Mouse (Mus musculus) ES-CJ7 (cell line): Measurements from ENCODE around the gene Gm1043.

ENCODE experiments used
- DNase-seq: peaks from one replicate; pipeline ENCODE4 v3.0.0; 2011; ENCODE audit warnings: low read depth, low spot score

Gene Gm1043

GRCm38 (mm10) chr5:37109280-37109849 lies 24.2 kb downstream of the Gm1043 start:
- peak; percentile 75 for DNase-seq

- no peak for DNase-seq
Measured at GRCm38 (mm10) chr5:37112389-37112788, 27.2 kb downstream of the Gm1043 start.

DNA sequence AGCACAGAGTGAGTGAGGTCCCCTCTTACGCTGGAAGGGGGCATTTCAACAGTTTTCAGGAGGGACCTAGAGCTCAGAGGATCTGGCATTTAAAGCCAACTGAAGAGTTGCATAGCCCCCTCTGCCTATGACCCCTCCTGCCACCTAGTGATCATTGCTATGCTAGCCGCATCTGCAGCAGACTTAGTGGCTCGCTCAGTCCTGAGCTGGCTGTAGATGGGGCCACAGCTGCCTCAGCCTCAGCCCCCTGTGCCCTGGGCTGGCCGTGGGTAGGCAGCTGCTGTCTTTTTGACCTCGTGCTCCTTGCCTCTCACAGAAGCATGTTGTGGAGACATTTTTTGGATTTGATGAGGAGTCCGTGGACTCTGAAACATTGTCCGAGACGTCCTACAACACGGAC lies 32.0 kb downstream of the Gm1043 start:
- DNase-seq: peak; percentile 19

GRCm38 (mm10) chr5:37118242-37118641 lies 33.1 kb downstream of the Gm1043 start:
- DNase-seq: peak; percentile 65

- no peak for DNase-seq
Measured at GRCm38 (mm10) chr5:37121186-37121680, 36.1 kb downstream of the Gm1043 start.

DNA sequence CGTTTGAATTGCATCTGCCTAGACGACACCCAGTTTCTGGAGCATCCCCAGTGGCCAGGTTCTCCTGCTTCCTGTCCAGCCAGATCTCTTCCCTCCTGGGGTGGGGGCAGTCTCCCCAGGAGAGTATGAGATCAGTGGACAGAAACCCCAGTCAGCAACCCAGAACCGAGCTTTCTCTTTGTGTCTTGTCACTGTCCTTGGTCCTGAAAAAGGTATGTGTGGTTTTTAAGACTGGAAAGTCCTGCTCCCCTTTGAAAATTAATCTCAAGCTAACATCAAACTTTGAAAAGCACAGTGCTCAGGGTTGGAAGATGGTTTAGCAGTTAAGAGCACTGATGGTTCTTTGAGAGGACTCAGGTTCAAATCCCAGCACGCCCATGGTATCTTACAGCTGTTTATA lies 46.7 kb downstream of the Gm1043 start:
- peak; percentile 27 for DNase-seq

GRCm38 (mm10) chr5:37141745-37142144 lies 56.6 kb downstream of the Gm1043 start:
- DNase-seq: no peak

DNA sequence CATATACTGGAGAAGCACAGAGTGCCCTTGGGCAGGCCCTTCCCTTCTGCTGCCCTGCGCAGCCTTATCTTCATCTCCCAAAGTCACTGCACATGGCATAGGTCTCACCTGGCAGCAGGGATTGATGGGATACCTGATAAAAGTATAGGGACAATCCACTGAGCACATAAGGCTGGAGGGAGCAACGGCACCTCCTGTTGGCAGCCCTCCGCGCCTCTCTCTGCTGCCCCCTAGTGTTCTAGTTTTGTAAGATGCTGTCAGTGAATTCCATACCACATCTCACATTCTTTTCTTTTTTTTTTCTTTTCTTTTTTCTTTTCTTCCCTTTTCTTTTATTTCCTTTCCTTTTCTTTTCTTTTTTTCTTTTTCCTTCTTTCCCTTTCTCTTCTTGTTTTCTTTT lies 62.4 kb downstream of the Gm1043 start:
- peak; percentile 69 for DNase-seq

DNA sequence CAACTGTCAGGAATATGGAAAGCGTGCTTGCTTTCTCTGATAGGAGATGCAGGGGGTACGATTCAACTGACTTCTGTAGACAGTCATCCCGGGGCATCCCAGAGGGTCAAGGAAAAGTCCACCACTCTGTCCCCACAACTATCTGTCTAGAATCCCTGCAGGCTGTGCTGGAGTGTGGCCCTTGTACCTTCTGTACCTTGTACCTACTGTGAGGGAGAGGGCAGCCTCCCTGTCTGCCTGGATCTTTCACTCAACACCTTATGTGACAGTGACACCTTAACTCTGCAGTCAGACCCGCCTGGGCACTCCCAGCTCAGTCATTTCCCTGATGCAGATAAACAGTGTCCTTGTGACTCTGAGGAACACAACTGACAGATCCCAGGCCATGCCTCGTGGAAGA lies 65.5 kb downstream of the Gm1043 start:
- no peak for DNase-seq

- no peak for DNase-seq
Measured at GRCm38 (mm10) chr5:37154472-37154871, 69.3 kb downstream of the Gm1043 start.

DNA sequence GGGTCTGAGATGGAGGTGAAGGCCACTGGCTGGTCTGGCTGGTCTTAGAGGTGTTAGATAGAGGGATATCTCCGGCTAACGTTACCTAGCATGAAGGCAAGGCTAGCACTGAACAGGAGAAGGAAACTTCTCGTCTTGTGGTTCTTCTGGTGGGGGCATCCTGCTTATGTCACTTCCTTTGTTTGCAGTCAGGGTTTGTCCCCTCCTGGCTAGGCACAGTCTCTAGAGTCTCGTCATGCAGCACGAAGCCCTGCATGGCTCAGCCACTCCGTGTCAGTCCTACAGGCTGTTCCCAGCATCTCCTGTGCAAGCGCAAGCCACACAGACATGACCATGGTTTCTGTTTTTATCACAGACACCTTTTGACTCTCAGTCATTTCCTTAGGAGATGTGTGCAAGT lies 73.2 kb downstream of the Gm1043 start:
- no peak for DNase-seq

- peak; percentile 75 for DNase-seq
Measured at GRCm38 (mm10) chr5:37162871-37163781, 78.0 kb downstream of the Gm1043 start.

GRCm38 (mm10) chr5:37176466-37176865 lies 91.3 kb downstream of the Gm1043 start:
- no peak for DNase-seq

DNA sequence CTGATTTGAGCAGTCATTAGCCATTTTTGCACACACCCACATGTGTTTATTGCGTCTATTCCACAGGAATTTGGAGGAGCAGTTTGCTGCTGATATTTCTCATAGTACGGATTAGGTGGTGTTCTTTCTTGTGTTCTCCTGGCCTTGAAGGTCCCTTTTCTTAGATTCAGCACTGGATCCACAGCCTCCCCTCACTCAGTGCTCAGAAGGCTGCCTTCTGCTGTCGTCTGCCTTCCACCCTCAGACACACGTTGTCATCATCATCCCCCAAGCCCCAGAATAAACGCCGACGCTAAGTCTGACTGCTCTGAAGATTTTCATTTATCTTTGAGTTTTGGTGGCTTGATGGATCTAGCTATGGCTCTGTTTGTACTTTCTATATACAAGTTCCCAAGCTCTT lies 91.9 kb downstream of the Gm1043 start:
- DNase-seq: no peak

DNA sequence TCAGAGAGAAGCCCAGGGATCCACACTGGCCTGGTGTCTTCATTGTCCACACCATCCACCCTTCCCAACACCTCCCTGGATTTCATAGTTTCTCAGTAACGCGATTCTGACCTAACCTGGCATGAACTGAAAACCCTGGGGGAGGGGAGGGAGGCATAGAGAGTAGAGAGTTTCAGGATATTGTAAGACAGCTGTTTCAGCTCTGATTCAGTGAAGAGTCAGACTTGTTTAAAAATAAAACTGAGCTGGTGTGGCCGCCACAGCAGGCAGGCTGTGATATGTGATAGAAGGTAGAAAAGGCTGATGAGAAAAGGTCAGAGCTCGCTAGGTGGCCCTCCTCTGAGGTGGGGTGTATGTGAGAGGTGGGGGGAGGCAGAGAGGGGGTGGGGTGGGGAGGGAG lies 93.6 kb downstream of the Gm1043 start:
- DNase-seq: no peak

- no peak for DNase-seq
Measured at GRCm38 (mm10) chr5:37179872-37180271, 94.7 kb downstream of the Gm1043 start.

DNA sequence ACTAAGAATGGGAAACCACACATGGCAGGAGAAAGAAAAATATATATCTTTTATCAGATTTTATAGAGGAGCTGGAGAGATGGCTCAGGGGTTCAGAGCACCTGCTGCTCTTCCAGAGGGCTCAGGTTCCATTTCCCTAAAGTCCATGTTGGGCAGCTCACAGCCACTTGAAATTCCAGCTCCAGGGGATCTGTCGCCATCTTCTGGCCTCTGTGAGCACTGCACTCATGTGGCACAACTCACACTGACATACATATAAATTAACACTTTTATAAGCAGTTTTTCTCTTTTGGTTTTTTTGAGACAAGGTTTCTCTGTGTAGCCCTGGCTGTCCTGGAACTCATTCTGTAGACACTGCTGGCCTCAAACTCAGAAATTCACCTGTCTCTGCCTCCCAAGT lies 95.5 kb downstream of the Gm1043 start:
- DNase-seq: peak; percentile 37

- no peak for DNase-seq
Measured at GRCm38 (mm10) chr5:37184605-37185004, 99.4 kb downstream of the Gm1043 start.

- no peak for DNase-seq
Measured at GRCm38 (mm10) chr5:37190378-37190777, 105.2 kb downstream of the Gm1043 start.

- DNase-seq: no peak
Measured at GRCm38 (mm10) chr5:37196196-37196595, 111.0 kb downstream of the Gm1043 start.

- no peak for DNase-seq
Measured at GRCm38 (mm10) chr5:37196666-37197250, 111.6 kb downstream of the Gm1043 start.

DNA sequence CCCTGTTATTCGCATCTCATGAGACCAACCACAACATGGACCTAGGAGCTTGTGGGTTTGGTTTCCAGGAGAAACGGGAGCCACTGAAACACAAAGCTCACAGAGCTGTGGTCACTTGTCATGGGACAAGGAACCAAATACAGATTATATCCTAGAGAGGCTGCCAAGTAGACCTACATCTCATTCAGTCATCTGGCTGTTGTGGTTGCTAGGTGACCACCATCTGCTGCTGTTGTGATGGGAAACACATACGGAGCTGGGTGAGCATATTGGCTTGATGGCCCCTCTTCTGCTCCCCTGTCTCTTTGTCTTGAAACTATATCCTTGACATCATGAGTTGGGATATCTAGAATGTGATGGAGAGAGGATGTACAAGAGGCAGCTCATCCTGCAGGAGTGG lies 112.3 kb downstream of the Gm1043 start:
- DNase-seq: no peak
